Mouse (Mus musculus) gastrocnemius, postnatal 4 days (tissue): ENCODE data around the gene Tec. TPM values are rescaled to one million over a fixed set of nuclear protein-coding genes. Genes with fewer than 3 reads are reported as not detected.

Experiments used
- DNase-seq, 2 experiments: peaks; one replicate each; pipeline ENCODE4 v3.0.0; 2021 to 2022; ENCODE audit warnings: low spot score in 2 of 2, mixed read lengths in 2 of 2
- total RNA-seq, 2 experiments: library from RNA; stranded (reverse); gene quantifications; 2 replicates each; pipeline ENCODE4 v1.2.3; 2021

Tec gene
- total RNA-seq, 2 experiments from 2014 or later: 4.0 to 5.4 TPM

DNA sequence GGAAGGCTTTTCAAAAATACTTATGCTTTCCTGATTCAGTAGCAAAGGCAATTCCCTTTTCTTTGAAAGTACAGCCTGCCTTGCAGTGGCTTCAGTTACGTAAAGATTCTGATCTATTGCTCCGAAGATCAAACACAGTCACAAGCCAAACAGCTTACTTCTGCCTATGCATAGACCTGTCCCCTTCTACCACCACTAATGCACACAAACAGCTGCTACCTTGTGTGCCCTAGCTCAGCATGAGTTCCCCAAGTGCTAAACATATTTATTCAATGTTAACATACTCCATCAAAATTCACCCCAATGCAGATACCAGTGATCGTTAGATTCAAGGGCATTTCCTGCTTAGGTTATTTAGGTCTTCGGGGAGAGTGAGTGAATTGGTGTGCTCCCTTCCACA lies 121.8 kb downstream of the Tec start:
- DNase-seq: no peak

DNA sequence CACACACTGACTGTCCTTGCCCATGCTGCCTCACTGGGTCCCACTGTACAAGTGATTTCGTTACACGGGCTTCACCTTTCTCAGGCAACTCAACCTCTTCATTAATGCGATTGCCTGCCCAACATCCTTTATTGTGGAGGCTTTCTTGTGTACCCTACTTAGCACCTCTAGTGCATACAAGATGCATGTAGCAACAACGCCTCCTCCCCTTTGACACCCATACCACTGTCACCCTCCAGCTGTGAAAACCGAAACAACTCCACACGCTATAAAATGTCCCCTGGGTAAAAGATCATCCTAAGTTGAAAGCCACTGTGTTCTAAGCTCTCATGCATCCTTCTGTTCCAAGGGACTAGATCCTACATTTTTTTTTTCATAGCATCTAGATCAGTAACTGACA lies 125.2 kb downstream of the Tec start:
- DNase-seq: no peak

DNA sequence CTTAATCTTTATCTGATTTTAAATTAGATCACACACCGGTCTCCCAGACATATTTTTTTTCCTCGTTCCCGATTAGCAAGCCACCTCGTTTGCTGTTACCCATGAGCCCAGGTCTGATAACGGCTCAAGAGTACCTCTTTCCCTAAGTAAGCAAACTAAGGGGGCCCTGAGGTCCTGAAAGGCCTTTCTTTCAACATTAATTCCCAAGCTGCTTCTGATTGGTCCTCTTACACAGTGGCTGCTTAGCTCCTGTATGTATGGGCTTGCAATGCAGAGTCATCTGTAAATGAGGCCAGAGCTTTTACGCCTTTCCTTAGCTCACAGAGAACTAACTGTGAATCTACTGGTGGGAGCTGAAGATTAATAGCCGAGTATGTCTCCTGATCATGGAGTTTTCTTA lies 131.4 kb downstream of the Tec start:
- no peak for DNase-seq

DNA sequence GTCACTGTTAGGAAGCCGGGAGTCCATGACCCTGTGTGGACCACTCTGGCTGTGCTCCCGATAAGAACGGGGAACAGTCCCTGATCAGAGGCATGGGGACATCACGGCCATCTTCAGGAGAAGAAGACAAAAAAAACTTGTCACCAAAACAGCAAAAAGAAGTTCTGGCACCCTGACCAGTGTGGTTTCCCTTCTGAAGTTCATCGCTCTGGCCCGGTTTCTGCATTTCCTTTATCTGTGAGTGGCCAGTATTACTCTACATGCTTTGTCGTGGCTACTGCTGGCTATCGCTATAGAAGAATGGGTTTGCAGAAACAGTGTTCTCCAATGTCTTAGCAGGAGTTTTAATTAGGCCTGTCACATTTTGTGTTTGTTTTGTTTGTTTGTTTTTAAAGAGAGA lies 131.8 kb downstream of the Tec start:
- DNase-seq: no peak

DNA sequence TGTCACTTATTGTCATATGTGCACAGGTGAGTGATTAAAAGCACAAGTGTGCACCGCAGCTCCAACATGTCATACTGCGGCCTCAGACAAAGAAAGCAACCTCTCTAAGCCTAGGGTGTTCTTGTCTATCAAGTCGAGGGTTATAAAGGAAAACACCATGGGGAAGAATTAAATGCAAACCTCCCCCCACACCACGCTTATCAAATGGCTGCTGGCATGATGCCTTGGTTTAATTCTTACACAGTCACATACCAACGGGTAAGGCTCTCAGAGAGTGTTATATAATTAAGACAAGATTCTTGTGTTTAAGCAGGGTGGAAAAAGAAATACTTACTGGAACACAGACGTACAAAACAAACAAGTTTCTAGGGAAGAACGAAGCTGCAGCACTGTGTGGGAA lies 132.5 kb downstream of the Tec start:
- no peak for DNase-seq

DNA sequence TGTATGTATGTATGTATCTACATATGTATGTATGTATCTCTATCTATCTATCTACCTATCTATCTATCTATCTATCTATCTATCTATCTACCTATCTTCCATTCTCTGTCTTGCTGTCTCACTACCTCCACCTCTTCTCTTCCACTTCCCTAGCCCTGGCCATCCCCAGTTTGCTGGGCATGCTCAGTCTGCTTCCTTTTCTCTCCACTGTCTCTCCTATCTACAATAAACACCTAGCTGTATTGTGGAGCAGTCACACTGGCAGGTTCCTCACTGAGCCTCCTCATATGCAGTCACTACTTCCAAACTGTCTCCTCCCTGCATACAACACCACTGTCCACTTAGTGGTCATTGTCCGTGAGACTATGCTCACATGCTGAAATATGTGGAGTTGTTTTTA lies 135.4 kb downstream of the Tec start:
- DNase-seq: no peak

DNA sequence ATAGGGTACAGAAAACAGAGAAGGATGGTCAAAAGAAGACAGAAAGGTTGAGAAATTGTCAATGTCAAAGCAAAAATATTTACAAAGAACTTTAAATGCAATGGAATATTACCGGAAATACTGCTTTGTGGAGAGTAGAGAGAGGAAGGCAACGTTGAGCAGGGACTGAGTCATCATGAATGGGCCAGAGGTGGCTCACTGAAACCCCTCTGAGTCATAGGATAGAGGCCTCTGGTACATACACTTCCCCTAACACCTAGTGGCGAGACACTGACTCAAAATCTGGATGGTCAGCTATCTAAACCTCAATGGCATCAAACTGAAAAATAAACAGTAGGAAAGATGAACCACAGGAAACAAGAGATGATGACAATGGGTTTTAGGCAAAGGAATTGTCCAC lies 142.9 kb downstream of the Tec start:
- no peak for DNase-seq

DNA sequence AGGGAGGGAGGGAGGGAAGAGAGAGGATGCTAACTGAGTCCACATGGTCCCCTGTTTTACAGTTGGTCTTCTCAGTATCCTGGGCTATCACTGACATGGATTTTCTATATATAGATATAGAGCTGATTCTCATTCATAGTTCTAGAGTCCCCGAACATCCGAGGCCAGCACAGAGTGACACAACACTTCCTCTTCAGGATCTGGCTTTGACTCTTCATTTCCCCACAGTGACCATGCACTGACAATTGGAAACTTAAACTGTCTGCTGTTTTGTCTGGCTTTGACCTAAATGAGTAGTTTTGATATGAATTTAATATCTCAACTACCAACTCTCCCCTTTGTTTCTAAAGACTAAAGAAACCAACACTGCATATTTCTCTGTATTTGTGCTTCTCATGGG lies 144.9 kb downstream of the Tec start:
- no peak for DNase-seq

DNA sequence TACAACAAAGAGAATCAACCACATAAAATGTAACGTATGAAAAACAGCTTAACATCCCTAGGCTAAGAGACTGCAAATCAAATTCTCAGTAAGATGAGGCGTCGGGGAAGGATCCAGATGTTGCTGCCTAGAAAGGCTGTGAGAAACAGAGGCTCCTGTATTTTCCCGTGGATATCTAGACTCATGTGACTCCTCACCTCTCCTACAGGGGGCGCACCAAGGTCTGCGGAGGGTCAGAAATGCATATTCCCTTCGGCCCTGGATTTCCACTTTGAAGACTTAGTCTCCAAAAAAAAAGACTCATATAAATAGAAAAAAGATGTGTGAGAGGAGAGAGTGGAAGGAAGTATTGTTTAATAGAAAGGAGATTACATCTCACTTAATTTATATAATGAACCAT lies 147.7 kb downstream of the Tec start:
- DNase-seq: no peak

DNA sequence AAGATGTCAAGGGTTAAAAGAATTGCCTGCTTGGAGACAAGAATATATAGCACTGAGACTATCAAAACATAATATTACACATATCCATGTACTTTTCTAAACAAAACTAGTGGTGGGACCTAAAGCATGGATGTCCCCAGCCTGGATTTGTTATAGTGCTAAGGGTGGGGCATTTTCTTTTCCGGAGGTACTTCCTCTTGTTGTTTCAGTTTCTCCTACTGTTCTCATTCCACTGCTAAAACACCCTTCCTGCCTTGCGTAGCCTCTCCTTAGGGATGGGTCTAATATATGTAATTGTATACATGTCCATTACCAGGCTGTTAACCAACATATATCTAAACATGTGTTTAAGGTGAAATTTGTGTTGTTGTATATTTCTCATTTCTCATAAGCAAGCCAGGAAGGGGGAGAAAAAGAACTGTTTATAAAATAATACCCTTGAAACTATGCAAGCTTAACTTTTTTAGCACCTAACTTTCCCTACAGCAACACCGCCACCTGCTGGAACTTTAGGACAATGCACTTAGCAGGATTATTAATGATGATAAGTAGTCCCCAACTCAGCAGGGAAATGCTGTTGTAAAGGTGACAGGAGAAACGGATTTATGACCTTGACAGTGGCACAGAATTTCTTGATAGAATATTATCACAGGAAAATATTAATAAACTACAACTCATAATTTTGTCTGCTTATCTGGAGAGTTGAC lies 157.6 kb downstream of the Tec start:
- DNase-seq: peak; percentile 45 to 63

DNA sequence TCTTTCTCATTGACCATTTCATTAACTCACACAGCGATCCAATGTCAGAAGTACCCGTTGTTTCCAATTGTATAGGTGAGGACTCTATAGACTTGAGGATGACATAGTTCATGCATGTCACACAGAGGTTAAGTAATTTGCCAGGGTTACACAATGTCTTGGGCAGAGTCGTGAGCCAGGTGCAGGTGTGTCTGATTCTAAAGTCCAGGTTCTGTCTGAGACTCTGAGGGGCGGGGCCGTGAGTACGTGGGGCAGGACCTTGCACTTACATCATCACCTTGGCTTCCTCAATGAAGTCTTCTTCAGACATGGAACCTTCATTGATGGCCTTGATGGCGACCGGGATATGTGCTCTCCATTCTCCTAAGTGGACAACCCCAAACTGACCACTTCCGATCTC lies 158.3 kb downstream of the Tec start:
- no peak for DNase-seq

DNA sequence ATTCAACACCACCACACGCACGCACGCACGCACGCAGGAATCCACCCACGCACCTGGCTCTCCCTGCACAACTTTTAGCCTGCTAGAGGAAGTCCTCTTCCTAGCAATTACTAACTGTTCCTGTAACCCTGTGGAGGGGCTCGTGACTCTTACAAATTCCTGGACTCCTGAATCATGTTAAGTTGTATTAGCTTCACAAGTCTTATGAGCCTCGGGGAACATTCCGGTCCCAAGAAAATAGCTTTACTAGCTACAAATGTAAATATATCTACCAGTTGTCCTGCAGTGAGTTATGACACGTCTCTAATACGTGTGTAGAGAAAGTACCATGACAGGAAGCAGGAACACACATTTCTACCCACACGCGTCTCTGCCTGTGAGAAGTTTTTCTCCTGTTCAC lies 158.8 kb downstream of the Tec start:
- no peak for DNase-seq

DNA sequence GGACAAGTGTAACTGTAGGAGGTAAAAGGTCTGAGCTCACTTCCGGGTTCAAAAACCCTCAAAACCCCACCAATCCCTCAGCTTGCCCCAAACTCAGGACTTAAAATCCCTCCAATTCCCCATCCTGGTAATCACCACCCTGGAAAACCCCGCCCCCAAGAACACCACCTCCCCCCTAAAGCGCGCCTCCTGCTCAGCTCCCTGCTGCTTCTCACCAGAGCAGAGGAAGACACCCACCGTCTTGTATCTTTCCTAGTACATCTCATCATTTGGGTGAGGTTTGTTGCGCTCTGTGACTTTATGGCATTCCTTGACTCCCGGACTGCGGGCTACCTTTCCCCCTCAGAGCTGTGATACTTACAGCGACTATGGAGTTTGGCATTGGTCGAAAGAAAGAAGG lies 161.6 kb downstream of the Tec start:
- no peak for DNase-seq

DNA sequence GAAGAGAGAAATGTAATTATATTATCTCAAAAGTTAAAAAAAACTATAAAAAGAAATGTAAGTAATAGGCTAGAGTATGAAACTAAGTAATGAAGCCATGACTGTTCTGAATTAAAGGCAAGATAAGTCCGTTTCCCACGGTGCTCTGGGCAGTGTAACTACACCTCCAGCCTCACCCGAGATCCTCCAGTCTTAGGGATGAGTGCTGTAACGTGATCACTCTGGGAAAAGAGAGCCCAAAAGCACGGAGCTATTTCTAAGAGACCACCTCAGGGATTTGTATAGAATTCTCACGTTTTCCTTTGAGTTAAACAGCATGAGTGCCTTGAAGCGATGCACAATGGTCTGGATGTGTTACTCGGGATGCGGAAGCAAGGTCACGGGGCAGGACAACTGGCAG lies 162.2 kb downstream of the Tec start:
- no peak for DNase-seq

Other genes with a start within 250 kb of the Tec start
- gene Cnga1, start 224.2 kb downstream of the Tec start, total RNA-seq: not detected
- under 1 TPM; 0.78 to 0.81 TPM for gene Nipal1, start 220.7 kb downstream of the Tec start, total RNA-seq
- under 1 TPM; 0.18 to 0.25 TPM for gene Txk, start 115.7 kb downstream of the Tec start, total RNA-seq
- 10 to 100 TPM; 82.8 to 90.0 TPM for gene Slain2, start 45.8 kb upstream of the Tec start, total RNA-seq
- not detected for gene Gm10135, start 106.2 kb upstream of the Tec start, total RNA-seq
- gene Slc10a4, start 138.4 kb upstream of the Tec start, total RNA-seq: not detected